Mouse (Mus musculus) CH12.LX (cell line): ENCODE results near the gene Cldn19. TPM values are rescaled to one million over a fixed set of nuclear protein-coding genes. Genes with fewer than 3 reads are reported as not detected.

ENCODE experiments used
- DNase-seq: peaks from one replicate; pipeline ENCODE4 v3.0.0-alpha.2; 2013; ENCODE audit errors: extremely low read depth
- H3K27ac ChIP-seq: 2 replicates; pipeline ENCODE4 v1.5.1; 2012; ENCODE audit warnings: low read depth, mild to moderate bottlenecking, control low read depth, moderate library complexity; ENCODE audit not compliant: insufficient read depth
- H3K27me3 ChIP-seq: replicated peaks from 2 replicates; pipeline ENCODE3; 2012; ENCODE audit warnings: inconsistent platforms
- H3K36me3 ChIP-seq, 2 experiments: replicated peaks in 1 of 2; 2 replicates each; pipeline versions ENCODE3 to v1.6.1; 2012; ENCODE audit warnings: inconsistent platforms in 1 of 2, low read length in 1 of 2, mild to moderate bottlenecking in 1 of 2, mixed read lengths in 1 of 2, moderate library complexity in 1 of 2; ENCODE audit not compliant: control insufficient read depth in 1 of 2, insufficient read depth in 1 of 2
- H3K4me1 ChIP-seq, 2 experiments: 2 replicates each; pipeline ENCODE4 v1.6.1; 2012; ENCODE audit warnings: inconsistent platforms in 1 of 2, moderate library complexity in 1 of 2; ENCODE audit not compliant: insufficient read depth in 2 of 2, control insufficient read depth in 1 of 2
- H3K4me2 ChIP-seq: 2 replicates; pipeline ENCODE4 v1.6.1; 2012; ENCODE audit warnings: low read depth, mild to moderate bottlenecking, control low read depth; ENCODE audit not compliant: poor library complexity, insufficient read depth, severe bottlenecking
- H3K4me3 ChIP-seq, 3 experiments: fragments of 150-350 bp in 1 of 3; sonication (generic) in 1 of 3; replicated peaks in 1 of 3; 2 replicates each; pipeline versions ENCODE3 to v1.5.1; 2011 to 2012; ENCODE audit warnings: low read depth in 2 of 3, low read length in 2 of 3, mild to moderate bottlenecking in 2 of 3, moderate library complexity in 2 of 3, control low read depth in 1 of 3, improper control_type of control experiment in 1 of 3, inconsistent platforms in 1 of 3, mixed read lengths in 1 of 3; ENCODE audit not compliant: poor library complexity in 1 of 3
- H3K79me2 ChIP-seq: replicated peaks from 2 replicates; pipeline ENCODE4 v1.6.1; 2012; ENCODE audit warnings: mild to moderate bottlenecking, moderate library complexity; ENCODE audit not compliant: control insufficient read depth, poor library complexity, insufficient read depth, severe bottlenecking; ENCODE audit errors: extremely low read depth
- H3K9ac ChIP-seq: 2 replicates; pipeline ENCODE4 v1.6.1; 2012; ENCODE audit warnings: low read depth, mild to moderate bottlenecking, control low read depth, moderate library complexity; ENCODE audit not compliant: insufficient read depth
- H3K9me3 ChIP-seq: replicated peaks from 2 replicates; pipeline ENCODE3; 2012; ENCODE audit warnings: low read length, inconsistent platforms, mixed read lengths
- BHLHE40 ChIP-seq: IDR thresholded peaks from 2 replicates; pipeline ENCODE4 v1.6.1; 2011; ENCODE audit warnings: mild to moderate bottlenecking, low read depth, low read length, improper control_type of control experiment
- CHD1 ChIP-seq: IDR thresholded peaks from 2 replicates; pipeline ENCODE4 v1.6.1; 2012; ENCODE audit warnings: low read depth, low read length, improper control_type of control experiment, inconsistent platforms
- CTCF ChIP-seq, 2 experiments: IDR thresholded peaks in 1 of 2; conservative IDR thresholded peaks in 1 of 2; 2 replicates each; pipeline ENCODE4 v1.5.1; 2011 to 2012; ENCODE audit warnings: low read depth in 2 of 2, low read length in 2 of 2, improper control_type of control experiment in 1 of 2, inconsistent platforms in 1 of 2, mild to moderate bottlenecking in 1 of 2, moderate library complexity in 1 of 2
- ELF1 ChIP-seq: IDR thresholded peaks from 2 replicates; pipeline ENCODE4 v1.6.1; 2014; ENCODE audit warnings: low read depth, mild to moderate bottlenecking, inconsistent platforms, low read length, improper control_type of control experiment
- GABPA ChIP-seq: IDR thresholded peaks from 2 replicates; pipeline ENCODE4 v1.6.1; 2012; ENCODE audit warnings: low read depth, low read length, improper control_type of control experiment, inconsistent platforms; ENCODE audit not compliant: insufficient replicate concordance
- KAT2A ChIP-seq: IDR thresholded peaks from 2 replicates; pipeline ENCODE4 v1.6.1; 2012; ENCODE audit warnings: low read length, improper control_type of control experiment, inconsistent platforms; ENCODE audit not compliant: insufficient replicate concordance
- MEF2A ChIP-seq: IDR thresholded peaks from 2 replicates; pipeline ENCODE4 v1.6.1; 2014; ENCODE audit warnings: low read depth, mild to moderate bottlenecking, inconsistent platforms, low read length, improper control_type of control experiment, borderline replicate concordance
- POLR2AphosphoS2 ChIP-seq: IDR thresholded peaks from 2 replicates; pipeline ENCODE4 v1.6.1; 2011; ENCODE audit warnings: low read depth, low read length, improper control_type of control experiment
- TBP ChIP-seq: conservative IDR thresholded peaks from 2 replicates; pipeline ENCODE4 v1.6.1; 2011; ENCODE audit warnings: low read depth, low read length, improper control_type of control experiment
- UBTF ChIP-seq: IDR thresholded peaks from 2 replicates; pipeline ENCODE4 v1.6.1; 2012; ENCODE audit warnings: low read depth, mild to moderate bottlenecking, inconsistent platforms, low read length, improper control_type of control experiment, moderate library complexity
- USF1 ChIP-seq: IDR thresholded peaks from 2 replicates; pipeline ENCODE4 v1.6.1; 2014; ENCODE audit warnings: low read depth, mild to moderate bottlenecking, inconsistent platforms, low read length, improper control_type of control experiment
- dilution Hi-C: fragments of 300-500 bp; cut with MboI; formaldehyde crosslinking; loops from 2 replicates; pipeline ENCODE4 v1.14.3; 2020; ENCODE audit warnings: low sequenced_read_pairs; ENCODE audit not compliant: extremely low pct_unique_long_range_greater_than_20kb, extremely low pct_ligation_motif_present
- in situ Hi-C: fragments of 300-500 bp; cut with MboI; formaldehyde crosslinking; loops from 3 replicates; pipeline ENCODE4 v1.14.3; 2019; ENCODE audit warnings: low sequenced_read_pairs, low pct_ligation_motif_present, low pct_unique_long_range_greater_than_20kb, mixed read lengths
- polyA plus RNA-seq: library from polyadenylated mRNA; unstranded; fragments of >175 nt; gene quantifications from 2 replicates; pipeline ENCODE4 v1.2.1, GENCODE M21; 2012; ENCODE audit warnings: low read depth; ENCODE audit not compliant: insufficient read length
- total RNA-seq, 2 experiments: library from RNA; depleted of rRNA; stranded (reverse); fragments of 300-350 nt in 1 of 2; fragments of >200 nt in 1 of 2; gene quantifications; 2 replicates each; pipeline ENCODE4 v1.2.3; 2012 to 2014

Gene Cldn19
- total and polyA plus RNA-seq, 3 experiments = 0.09 TPM; not detected in 2

DNA sequence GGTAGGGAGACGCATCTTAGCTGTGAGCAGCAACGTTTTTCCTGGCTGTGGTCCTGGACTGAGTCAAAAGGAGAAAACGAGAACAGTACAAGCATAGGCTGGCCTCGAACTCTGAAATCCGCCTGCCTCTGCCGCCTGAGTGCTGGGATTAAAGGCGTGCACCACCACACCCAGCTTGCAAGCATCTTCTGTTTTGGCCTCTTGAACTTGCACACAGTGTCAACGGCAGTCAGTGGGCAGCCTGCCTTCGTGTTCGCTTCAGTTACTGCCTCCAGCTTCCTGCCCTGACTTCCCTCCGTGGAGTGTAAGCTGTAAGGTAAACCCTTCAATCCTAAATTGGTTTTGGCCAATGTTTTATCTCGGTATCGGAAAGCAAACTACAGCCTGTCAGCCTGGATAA is 11.4 kb downstream of the Cldn19 start:
- TF ChIP-seq UBTF (no peak), TBP (peak; percentile 67; the same call in 1 of the 2 replicates)
- H3K9me3 ChIP-seq = no peaks in the 10 kb centered on the region
- dilution Hi-C loops = no loop called here
- H3K4me1 ChIP-seq = no peaks in the 10 kb centered on the region
- in situ Hi-C loops = loop anchor here (25.0 kb wide), 1 partner anchor 396 kb away; the partner anchor contains the start of gene Guca2b
- no peak overlapping the region for H3K4me3 ChIP-seq
- H3K27me3 ChIP-seq = no peaks in the 10 kb centered on the region
- H3K27ac ChIP-seq = no peak overlapping the region
- H3K36me3 ChIP-seq = peaks cover 10 to 24% of the 10 kb centered on the region in 2 experiments
- H3K4me2 ChIP-seq = no peak overlapping the region
- no peaks in the 10 kb centered on the region for H3K79me2 ChIP-seq
- no peak for DNase-seq
- H3K9ac ChIP-seq = no peak overlapping the region

GRCm38 (mm10) chr4:119274627-119275026 is 19.4 kb downstream of the Cldn19 start:
- Histone ChIP-seq H3K9me3 (no peaks in the 10 kb centered on the region), H3K27ac (no peak overlapping the region), H3K79me2 (peaks cover 6% of the 10 kb centered on the region), H3K4me2 (no peak overlapping the region), H3K4me1 (no peaks in the 10 kb centered on the region), H3K27me3 (no peaks in the 10 kb centered on the region), H3K4me3 (no peak overlapping the region), H3K36me3 (peaks cover 69 to 89% of the 10 kb centered on the region in 2 experiments), H3K9ac (no peak overlapping the region)
- dilution Hi-C loops = no loop called here
- in situ Hi-C loops = loop anchor here (25.0 kb wide), 1 partner anchor 388 kb away; the partner anchor contains the start of gene Guca2b
- no peak for DNase-seq
- no peak for TF ChIP-seq ELF1
- 0 out of 2 replicates have a peak, but pooled peaks have one; percentile 16 for TF ChIP-seq POLR2AphosphoS2
- no peak for TF ChIP-seq CTCF (conservative IDR thresholded peaks at IDR 0.05 in 1 of 2, IDR thresholded peaks at IDR 0.05 in 1 of 2; ENCODE audit: low read depth in 2 of 2, low read length in 2 of 2)
- TF ChIP-seq USF1 = no peak
- TF ChIP-seq BHLHE40 = no peak
- TF ChIP-seq CHD1 = no peak
- no peak for TF ChIP-seq GABPA
- TF ChIP-seq KAT2A = no peak

GRCm38 (mm10) chr4:119275226-119275625 is 20.0 kb downstream of the Cldn19 start:
- no peaks in the 10 kb centered on the region for H3K27me3 ChIP-seq
- H3K79me2 ChIP-seq = peaks cover 6% of the 10 kb centered on the region
- in situ Hi-C loops (no loop called here), dilution Hi-C loops (no loop called here)
- H3K27ac ChIP-seq = no peak overlapping the region
- TF ChIP-seq MEF2A = no peak
- DNase-seq = no peak
- peaks cover 74 to 90% of the 10 kb centered on the region in 2 experiments for H3K36me3 ChIP-seq
- H3K4me2 ChIP-seq = no peak overlapping the region
- H3K9ac ChIP-seq = no peak overlapping the region
- H3K4me3 ChIP-seq = no peak overlapping the region
- H3K9me3 ChIP-seq = no peaks in the 10 kb centered on the region
- H3K4me1 ChIP-seq = no peaks in the 10 kb centered on the region
